Mouse (Mus musculus) urinary bladder, postnatal 10 days (tissue): ENCODE data around the gene Lamb3.
A peak's percentile ranks its signal among the peaks of the same experiment; 100 is the strongest.

Source experiments
- DNase-seq: peaks from one replicate; pipeline ENCODE4 v3.0.0; 2022; ENCODE audit warnings: low spot score

Gene Lamb3

GRCm38 (mm10) chr1:193386136-193386535 is 178.6 kb downstream of the Lamb3 start:
- DNase-seq = peak; percentile 39

GRCm38 (mm10) chr1:193387241-193387640 is 179.7 kb downstream of the Lamb3 start:
- no peak for DNase-seq

- no peak for DNase-seq
Observed at GRCm38 (mm10) chr1:193389505-193389904, 182.0 kb downstream of the Lamb3 start.

GRCm38 (mm10) chr1:193390004-193390403 is 182.5 kb downstream of the Lamb3 start:
- no peak for DNase-seq

GRCm38 (mm10) chr1:193392266-193392665 is 184.8 kb downstream of the Lamb3 start:
- no peak for DNase-seq
